Mouse (Mus musculus) 3T3-L1 (cell line): ENCODE results near the gene Pkp4.

ENCODE experiments used
- DNase-seq: peaks from one replicate; pipeline ENCODE4 v3.0.0-alpha.2; 2015; ENCODE audit warnings: low read depth, low spot score

Pkp4 gene

GRCm38 (mm10) chr2:59271835-59272234 is 111.2 kb downstream of the Pkp4 start:
- DNase-seq = no peak

- no peak for DNase-seq
Measured at GRCm38 (mm10) chr2:59272713-59273112, 112.1 kb downstream of the Pkp4 start.

- no peak for DNase-seq
Measured at GRCm38 (mm10) chr2:59280914-59281562, 120.4 kb downstream of the Pkp4 start.

- DNase-seq = no peak
Measured at GRCm38 (mm10) chr2:59282966-59283365, 122.3 kb downstream of the Pkp4 start.

GRCm38 (mm10) chr2:59284216-59284615 is 123.6 kb downstream of the Pkp4 start:
- no peak for DNase-seq

GRCm38 (mm10) chr2:59284734-59285490 is 124.3 kb downstream of the Pkp4 start:
- DNase-seq = no peak

- DNase-seq = peak; percentile 48
Measured at GRCm38 (mm10) chr2:59285581-59285980, 124.9 kb downstream of the Pkp4 start.

GRCm38 (mm10) chr2:59286247-59286646 is 125.6 kb downstream of the Pkp4 start:
- DNase-seq = peak; percentile 86

- no peak for DNase-seq
Measured at GRCm38 (mm10) chr2:59287630-59288029, 127.0 kb downstream of the Pkp4 start.

- peak; percentile 63 for DNase-seq
Measured at GRCm38 (mm10) chr2:59289411-59289810, 128.8 kb downstream of the Pkp4 start.

GRCm38 (mm10) chr2:59290391-59290790 is 129.7 kb downstream of the Pkp4 start:
- DNase-seq = no peak

GRCm38 (mm10) chr2:59299831-59300230 is 139.2 kb downstream of the Pkp4 start:
- DNase-seq = no peak

- no peak for DNase-seq
Measured at GRCm38 (mm10) chr2:59301671-59302070, 141.0 kb downstream of the Pkp4 start.

GRCm38 (mm10) chr2:59302430-59302829 is 141.8 kb downstream of the Pkp4 start:
- DNase-seq = no peak

GRCm38 (mm10) chr2:59303530-59304063 is 142.9 kb downstream of the Pkp4 start:
- no peak for DNase-seq

- DNase-seq = no peak
Measured at GRCm38 (mm10) chr2:59307302-59307701, 146.7 kb downstream of the Pkp4 start.

GRCm38 (mm10) chr2:59308055-59308454 is 147.4 kb downstream of the Pkp4 start:
- no peak for DNase-seq

- no peak for DNase-seq
Measured at GRCm38 (mm10) chr2:59313293-59313692, 152.6 kb downstream of the Pkp4 start.

- peak; percentile 17 for DNase-seq
Measured at GRCm38 (mm10) chr2:59318631-59319030, 158.0 kb downstream of the Pkp4 start.

GRCm38 (mm10) chr2:59327946-59328345 is 167.3 kb downstream of the Pkp4 start:
- no peak for DNase-seq

- no peak for DNase-seq
Measured at GRCm38 (mm10) chr2:59331093-59331492, 170.4 kb downstream of the Pkp4 start.

GRCm38 (mm10) chr2:59332523-59332922 is 171.9 kb downstream of the Pkp4 start:
- DNase-seq = no peak

GRCm38 (mm10) chr2:59338501-59338900 is 177.9 kb downstream of the Pkp4 start:
- no peak for DNase-seq
